Mouse (Mus musculus): Measurements from ENCODE around the gene Ankrd40. TPM values are rescaled to one million over a fixed set of nuclear protein-coding genes. Genes with fewer than 3 reads are reported as not detected.

Ankrd40 gene
- polyA plus RNA-seq, 1 experiment from 2014 or later: 59.2 TPM

GRCm38 (mm10) chr11:94317515-94317914 lies 10.3 kb upstream of the Ankrd40 start:
- no peak overlapping the region; a peak in 1 of 4 replicates for H3K27ac ChIP-seq (replicated peaks in 1 of 2; ENCODE audit: control insufficient read depth in 1 of 2, insufficient read depth in 1 of 2, low read depth in 2 of 2, low read length in 2 of 2)
- H3K9ac ChIP-seq (ENCODE audit: low read length): no peak overlapping the region
- 64% methylated on average over 4 of the region's 4 CpGs for WGBS
- H3K36me3 ChIP-seq (ENCODE audit: control insufficient read depth, insufficient read depth, low read length): peaks cover 10% of the 10 kb centered on the region; the same call in 1 of the 2 replicates
- H3K4me3 ChIP-seq (ENCODE audit: control insufficient read depth in 1 of 2, insufficient read depth in 1 of 2, low read depth in 1 of 2, low read length in 2 of 2): no peak overlapping the region
- H3K4me1 ChIP-seq (ENCODE audit: control insufficient read depth in 2 of 2, insufficient read depth in 2 of 2, low read length in 2 of 2): peaks cover 4 to 64% of the 10 kb centered on the region in 2 experiments; a peak in 3 of 4 replicates
- H3K27me3 ChIP-seq (ENCODE audit: control insufficient read depth, insufficient read depth, low read length): no peaks in the 10 kb centered on the region
- H3K4me2 ChIP-seq (ENCODE audit: low read length): 0 out of 2 replicates have a peak overlapping the region, but pooled peaks have one; percentile 0
- no peak for ATAC-seq (ENCODE audit: insufficient number of reproducible peaks, insufficient read depth, low FRiP score, low read depth)
- H3K9me3 ChIP-seq (ENCODE audit: control insufficient read depth, low read length): no peaks in the 10 kb centered on the region

- peaks cover 4 to 65% of the 10 kb centered on the region in 2 experiments; a peak in 3 of 4 replicates for H3K4me1 ChIP-seq (ENCODE audit: control insufficient read depth in 2 of 2, insufficient read depth in 2 of 2, low read length in 2 of 2)
- H3K9me3 ChIP-seq (ENCODE audit: control insufficient read depth, low read length): no peaks in the 10 kb centered on the region
- no peak overlapping the region for H3K27ac ChIP-seq (replicated peaks in 1 of 2; ENCODE audit: control insufficient read depth in 1 of 2, insufficient read depth in 1 of 2, low read depth in 2 of 2, low read length in 2 of 2)
- H3K36me3 ChIP-seq (ENCODE audit: control insufficient read depth, insufficient read depth, low read length): peaks cover 10% of the 10 kb centered on the region; the same call in 1 of the 2 replicates
- no peak for ATAC-seq (ENCODE audit: insufficient number of reproducible peaks, insufficient read depth, low FRiP score, low read depth)
- H3K4me3 ChIP-seq (ENCODE audit: control insufficient read depth in 1 of 2, insufficient read depth in 1 of 2, low read depth in 1 of 2, low read length in 2 of 2): no peak overlapping the region
- 0 out of 2 replicates have a peak overlapping the region, but pooled peaks have one; percentile 0 for H3K4me2 ChIP-seq (ENCODE audit: low read length)
- H3K9ac ChIP-seq (ENCODE audit: low read length): no peak overlapping the region
- no peaks in the 10 kb centered on the region for H3K27me3 ChIP-seq (ENCODE audit: control insufficient read depth, insufficient read depth, low read length)
- 70% methylated on average over 5 of the region's 5 CpGs for WGBS
Measured at GRCm38 (mm10) chr11:94318056-94318455, 9.7 kb upstream of the Ankrd40 start.

- WGBS: under 1% methylated on average over 67 of the region's 67 CpGs
- H3K9ac ChIP-seq (ENCODE audit: low read length): peak overlapping the region; percentile 100
- H3K36me3 ChIP-seq (ENCODE audit: control insufficient read depth, insufficient read depth, low read length): peaks cover 7% of the 10 kb centered on the region; the same call in 1 of the 2 replicates
- H3K4me3 ChIP-seq (ENCODE audit: control insufficient read depth in 1 of 2, insufficient read depth in 1 of 2, low read depth in 1 of 2, low read length in 2 of 2): peak overlapping the region; percentile 73 to 100
- H3K4me2 ChIP-seq (ENCODE audit: low read length): peak overlapping the region; percentile 74
- no peaks in the 10 kb centered on the region for H3K9me3 ChIP-seq (ENCODE audit: control insufficient read depth, low read length)
- ATAC-seq (ENCODE audit: insufficient number of reproducible peaks, insufficient read depth, low FRiP score, low read depth): peak; percentile 64
- peaks cover 4 to 41% of the 10 kb centered on the region in 2 experiments; a peak in 3 of 4 replicates for H3K4me1 ChIP-seq (ENCODE audit: control insufficient read depth in 2 of 2, insufficient read depth in 2 of 2, low read length in 2 of 2)
- H3K27ac ChIP-seq (replicated peaks in 1 of 2; ENCODE audit: control insufficient read depth in 1 of 2, insufficient read depth in 1 of 2, low read depth in 2 of 2, low read length in 2 of 2): peak overlapping the region; percentile 96 to 98
- H3K27me3 ChIP-seq (ENCODE audit: control insufficient read depth, insufficient read depth, low read length): no peaks in the 10 kb centered on the region
Measured at GRCm38 (mm10) chr11:94320969-94321930, 6.6 kb upstream of the Ankrd40 start.

- peak within 1 kb of the TSS; percentile 98 for H3K27ac ChIP-seq (replicated peaks in 1 of 2; ENCODE audit: control insufficient read depth in 1 of 2, insufficient read depth in 1 of 2, low read depth in 2 of 2, low read length in 2 of 2)
- peaks cover 7% of the 10 kb centered on the region; the same call in 1 of the 2 replicates for H3K36me3 ChIP-seq (ENCODE audit: control insufficient read depth, insufficient read depth, low read length)
- no peaks in the 10 kb centered on the region for H3K9me3 ChIP-seq (ENCODE audit: control insufficient read depth, low read length)
- peaks cover 4 to 40% of the 10 kb centered on the region in 2 experiments for H3K4me1 ChIP-seq (ENCODE audit: control insufficient read depth in 2 of 2, insufficient read depth in 2 of 2, low read length in 2 of 2)
- H3K27me3 ChIP-seq (ENCODE audit: control insufficient read depth, insufficient read depth, low read length): no peaks in the 10 kb centered on the region
- under 1% methylated on average over 36 of the region's 36 CpGs for WGBS
- H3K4me3 ChIP-seq (ENCODE audit: control insufficient read depth in 1 of 2, insufficient read depth in 1 of 2, low read depth in 1 of 2, low read length in 2 of 2): peak within 1 kb of the TSS; percentile 73 to 100
- peak within 1 kb of the TSS; percentile 77 for H3K4me2 ChIP-seq (ENCODE audit: low read length)
- peak within 1 kb of the TSS; percentile 100 for H3K9ac ChIP-seq (ENCODE audit: low read length)
- ATAC-seq (ENCODE audit: insufficient number of reproducible peaks, insufficient read depth, low FRiP score, low read depth): peak; percentile 96
Measured at GRCm38 (mm10) chr11:94321931-94322400, 5.8 kb upstream of the Ankrd40 start, which contains the start of gene Luc7l3. TSS of gene Luc7l3 (minus strand) at chr11:94321988.

- H3K27me3 ChIP-seq (ENCODE audit: control insufficient read depth, insufficient read depth, low read length): no peaks in the 10 kb centered on the region
- ATAC-seq (ENCODE audit: insufficient number of reproducible peaks, insufficient read depth, low FRiP score, low read depth): no peak
- peak overlapping the region in 1 of 2 experiments; percentile 100; a peak in 2 of 4 replicates for H3K4me3 ChIP-seq (ENCODE audit: control insufficient read depth in 1 of 2, insufficient read depth in 1 of 2, low read depth in 1 of 2, low read length in 2 of 2)
Measured at GRCm38 (mm10) chr11:94322636-94323035, 5.2 kb upstream of the Ankrd40 start.

GRCm38 (mm10) chr11:94323271-94323925 lies 4.4 kb upstream of the Ankrd40 start:
- peaks cover 7% of the 10 kb centered on the region; the same call in 1 of the 2 replicates for H3K36me3 ChIP-seq (ENCODE audit: control insufficient read depth, insufficient read depth, low read length)
- no peak overlapping the region for H3K4me3 ChIP-seq (ENCODE audit: control insufficient read depth in 1 of 2, insufficient read depth in 1 of 2, low read depth in 1 of 2, low read length in 2 of 2)
- 0 out of 4 replicates have a peak overlapping the region, but pooled peaks of 1 of the 2 experiments have one; percentile 98 for H3K27ac ChIP-seq (replicated peaks in 1 of 2; ENCODE audit: control insufficient read depth in 1 of 2, insufficient read depth in 1 of 2, low read depth in 2 of 2, low read length in 2 of 2)
- ATAC-seq (ENCODE audit: insufficient number of reproducible peaks, insufficient read depth, low FRiP score, low read depth): no peak
- 73% methylated on average over 5 of the region's 5 CpGs for WGBS
- H3K4me2 ChIP-seq (ENCODE audit: low read length): no peak overlapping the region
- H3K9ac ChIP-seq (ENCODE audit: low read length): peak overlapping the region; percentile 100; the same call in 1 of the 2 replicates
- no peaks in the 10 kb centered on the region for H3K9me3 ChIP-seq (ENCODE audit: control insufficient read depth, low read length)
- H3K27me3 ChIP-seq (ENCODE audit: control insufficient read depth, insufficient read depth, low read length): no peaks in the 10 kb centered on the region
- H3K4me1 ChIP-seq (ENCODE audit: control insufficient read depth in 2 of 2, insufficient read depth in 2 of 2, low read length in 2 of 2): peaks cover 3 to 29% of the 10 kb centered on the region in 2 experiments

More at GRCm38 (mm10) chr11:94322636-94323035, 5.2 kb upstream of the Ankrd40 start:
- peak overlapping the region; percentile 98 for H3K27ac ChIP-seq (replicated peaks in 1 of 2; ENCODE audit: control insufficient read depth in 1 of 2, insufficient read depth in 1 of 2, low read depth in 2 of 2, low read length in 2 of 2)
- no peaks in the 10 kb centered on the region for H3K9me3 ChIP-seq (ENCODE audit: control insufficient read depth, low read length)
- H3K36me3 ChIP-seq (ENCODE audit: control insufficient read depth, insufficient read depth, low read length): peaks cover 7% of the 10 kb centered on the region; the same call in 1 of the 2 replicates
- H3K4me2 ChIP-seq (ENCODE audit: low read length): peak overlapping the region; percentile 77
- H3K4me1 ChIP-seq (ENCODE audit: control insufficient read depth in 2 of 2, insufficient read depth in 2 of 2, low read length in 2 of 2): peaks cover 3 to 35% of the 10 kb centered on the region in 2 experiments
- peak overlapping the region; percentile 100 for H3K9ac ChIP-seq (ENCODE audit: low read length)
- WGBS: 37% methylated on average over 5 of the region's 5 CpGs

GRCm38 (mm10) chr11:94324618-94325017 lies 3.2 kb upstream of the Ankrd40 start:
- ATAC-seq (ENCODE audit: insufficient number of reproducible peaks, insufficient read depth, low FRiP score, low read depth): no peak
- Histone ChIP-seq H3K4me3 (ENCODE audit: control insufficient read depth in 1 of 2, insufficient read depth in 1 of 2, low read depth in 1 of 2, low read length in 2 of 2) (no peak overlapping the region), H3K9ac (ENCODE audit: low read length) (no peak overlapping the region), H3K27me3 (ENCODE audit: control insufficient read depth, insufficient read depth, low read length) (no peaks in the 10 kb centered on the region), H3K4me2 (ENCODE audit: low read length) (no peak overlapping the region), H3K27ac (replicated peaks in 1 of 2; ENCODE audit: control insufficient read depth in 1 of 2, insufficient read depth in 1 of 2, low read depth in 2 of 2, low read length in 2 of 2) (no peak overlapping the region), H3K9me3 (ENCODE audit: control insufficient read depth, low read length) (no peaks in the 10 kb centered on the region), H3K4me1 (ENCODE audit: control insufficient read depth in 2 of 2, insufficient read depth in 2 of 2, low read length in 2 of 2) (peaks cover 3 to 33% of the 10 kb centered on the region in 2 experiments), H3K36me3 (ENCODE audit: control insufficient read depth, insufficient read depth, low read length) (no peaks in the 10 kb centered on the region)
- WGBS: 61% methylated on average over 5 of the region's 5 CpGs

Measured in heart, embryonic 14.5 days (tissue).